Mouse (Mus musculus): ENCODE data around the gene Nek3.
"Not testable (repeated sequence)": the region's sequence is repeated elsewhere in the genome, so short reads cannot be mapped to it uniquely, and the experiment has no call there.

Nek3 gene

DNA sequence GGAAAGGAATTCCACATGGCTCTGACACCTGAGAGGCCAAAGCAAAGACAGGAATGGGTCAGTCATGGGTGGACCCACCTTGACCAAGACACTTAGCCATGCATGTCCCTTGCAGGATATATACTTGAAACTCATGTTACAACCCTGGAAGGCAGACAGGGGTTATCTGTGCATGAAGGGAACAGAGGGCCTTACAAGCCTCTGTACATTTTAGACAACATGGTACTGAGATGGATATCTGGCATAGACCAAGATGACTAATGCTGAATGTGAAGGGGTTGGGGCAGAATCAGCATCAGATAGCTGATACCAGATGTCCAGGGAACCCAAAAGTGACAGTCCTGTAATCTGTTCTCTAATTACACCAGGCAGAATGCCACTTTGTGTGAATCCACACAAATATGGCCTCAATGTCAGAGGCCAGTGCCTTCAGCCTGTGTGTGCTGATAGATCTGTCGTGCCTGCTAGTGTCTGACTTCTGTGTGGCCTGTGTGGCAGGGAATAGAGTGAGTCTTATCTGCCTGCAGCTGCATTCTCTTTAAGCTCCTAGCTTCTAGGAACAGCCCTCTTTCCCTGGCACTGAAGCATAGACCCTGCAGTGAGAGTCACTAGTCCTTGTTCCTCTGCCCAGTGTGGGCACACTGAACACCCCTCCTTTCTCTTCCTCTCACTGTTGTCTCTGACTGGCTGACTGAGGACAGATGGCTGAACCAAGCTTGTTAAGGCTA lies 22.3 kb downstream of the Nek3 start:
- DNase-seq (ENCODE audit: low read depth, low spot score): no peak

DNA sequence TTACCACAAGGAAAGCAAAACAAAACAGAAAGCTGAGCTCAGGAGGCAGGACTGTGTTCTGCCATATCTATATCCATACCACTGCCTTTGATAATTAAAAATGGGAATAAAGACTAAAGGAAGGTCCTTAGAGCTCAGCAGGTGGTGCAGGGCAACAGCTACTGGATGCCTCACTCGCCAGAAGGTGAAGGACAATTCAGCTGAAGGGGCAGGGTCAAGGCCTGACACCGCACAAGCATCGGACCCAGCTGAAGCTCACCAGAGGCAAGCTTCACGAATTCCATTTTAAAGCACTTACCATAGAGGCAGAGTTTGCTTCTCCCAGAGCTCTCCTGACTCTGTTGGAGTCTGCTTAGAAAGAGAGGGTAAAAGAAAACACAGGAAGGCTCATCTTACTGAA lies 23.6 kb downstream of the Nek3 start:
- no peak for DNase-seq (ENCODE audit: low read depth, low spot score)

DNA sequence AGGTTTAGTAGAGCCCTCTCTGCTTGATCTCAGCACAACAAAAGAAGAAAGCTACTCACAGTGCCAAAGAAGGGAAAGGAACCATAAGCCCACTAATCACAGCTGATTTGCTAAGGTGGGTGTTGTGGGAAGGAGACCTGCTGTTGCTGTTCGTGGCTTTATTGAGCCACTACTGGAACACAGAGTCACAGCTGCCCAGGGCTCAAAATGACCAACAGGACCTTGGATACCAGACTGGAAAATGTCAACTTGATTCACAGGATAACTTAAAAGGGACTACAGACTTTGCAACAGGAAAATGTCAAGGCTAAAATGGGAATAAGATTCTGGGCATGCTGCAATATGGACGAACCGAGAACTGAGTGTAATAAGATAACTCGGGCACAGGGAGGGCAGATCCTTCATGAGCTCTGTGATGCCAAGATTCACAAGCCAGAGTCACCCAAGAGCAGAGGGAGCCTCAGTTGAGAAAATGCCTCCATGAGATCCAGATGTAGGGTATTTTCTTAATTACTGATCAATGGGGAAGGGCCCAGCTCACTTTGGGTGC lies 24.3 kb downstream of the Nek3 start:
- no peak for DNase-seq (ENCODE audit: low read depth, low spot score)

DNA sequence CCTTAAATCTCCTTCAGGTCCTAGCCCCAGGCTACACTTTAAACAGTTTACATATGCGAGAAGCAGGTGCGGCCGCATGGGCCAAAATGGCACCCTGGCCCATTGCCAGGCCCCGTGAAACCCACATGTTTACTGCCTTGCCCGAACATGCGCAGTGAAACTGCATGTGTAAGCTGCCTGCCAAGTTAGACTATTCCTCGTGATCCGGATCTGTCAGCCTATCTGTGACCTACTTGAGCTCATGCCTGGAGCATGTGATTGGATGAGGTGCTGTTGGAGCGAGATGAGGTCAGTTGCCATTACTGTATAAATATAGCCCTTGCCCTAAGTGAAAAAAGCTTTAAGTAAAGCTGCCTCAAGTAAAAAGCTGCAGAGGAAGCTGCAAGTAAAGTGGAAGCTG lies 29.8 kb downstream of the Nek3 start:
- DNase-seq (ENCODE audit: low read depth, low spot score): not testable (repeated sequence)

DNA sequence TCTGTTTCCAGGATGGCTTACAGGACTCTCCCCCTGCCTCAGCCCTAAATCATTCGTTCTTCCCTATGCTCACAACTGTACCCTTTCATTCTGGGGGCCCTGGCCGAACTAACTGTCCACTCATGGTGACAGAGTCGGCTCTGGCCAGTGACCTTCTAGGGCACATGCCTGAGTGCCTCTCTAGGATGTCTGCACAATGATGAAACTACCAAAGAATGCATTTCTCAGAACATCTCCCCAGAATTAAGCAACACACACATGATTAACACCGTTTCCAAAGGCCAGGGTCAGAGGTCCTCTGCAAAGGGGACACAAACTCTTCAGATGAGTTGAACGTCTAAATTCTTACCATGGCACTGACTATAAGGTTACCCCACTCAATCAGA lies 31.5 kb downstream of the Nek3 start:
- DNase-seq (ENCODE audit: low read depth, low spot score): no peak

DNA sequence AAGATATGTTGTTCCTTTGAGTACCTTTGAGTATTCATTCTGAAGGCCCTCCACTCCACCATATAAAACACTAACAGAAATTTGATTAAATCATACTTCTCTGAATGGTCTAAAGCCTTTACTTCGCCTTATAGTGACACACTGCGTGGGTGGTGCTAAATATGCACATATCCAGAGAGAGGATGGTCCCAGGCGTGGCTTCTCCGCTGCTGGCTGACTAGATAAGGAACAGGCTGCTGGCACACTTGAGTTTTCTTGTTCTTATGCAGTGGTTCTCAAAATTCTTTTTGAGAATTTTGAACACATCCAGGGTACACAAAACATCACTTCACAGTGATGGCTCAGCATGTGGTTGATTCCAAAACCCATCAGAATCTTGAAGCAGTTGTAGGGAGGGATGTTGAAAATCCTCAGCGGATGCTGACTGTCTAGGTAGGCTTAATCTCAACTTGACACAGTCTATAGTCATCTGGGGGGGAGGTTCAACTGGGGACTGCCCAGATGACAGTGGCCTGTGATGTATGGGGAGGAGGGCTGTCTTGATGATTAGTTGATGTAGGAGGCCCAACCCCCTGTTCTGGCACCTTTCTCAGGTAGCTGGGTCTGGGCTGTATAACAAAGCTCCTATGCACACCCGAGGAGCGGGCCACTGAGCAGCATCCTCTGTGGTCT lies 32.0 kb downstream of the Nek3 start:
- no peak for DNase-seq (ENCODE audit: low read depth, low spot score)

DNA sequence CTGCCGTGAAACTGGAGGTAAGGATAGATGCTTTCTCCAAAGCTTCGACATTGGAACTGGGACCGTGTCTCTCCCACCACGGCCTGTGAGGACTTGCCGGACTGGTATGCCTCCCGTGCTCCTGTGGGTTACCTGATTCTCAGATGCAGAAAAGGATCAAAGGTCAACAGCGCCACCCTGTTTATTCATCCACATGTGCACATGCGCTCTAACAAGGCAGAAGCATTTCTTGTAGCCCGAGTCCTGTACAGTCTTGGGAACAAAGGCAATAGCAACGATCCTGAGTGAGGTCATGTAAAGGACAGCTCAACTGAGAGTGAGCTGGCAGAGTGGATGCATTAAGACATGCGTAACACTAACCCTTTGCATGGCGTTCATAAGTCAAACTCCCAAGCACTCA lies 34.2 kb downstream of the Nek3 start:
- DNase-seq (ENCODE audit: low read depth, low spot score): peak; percentile 12

DNA sequence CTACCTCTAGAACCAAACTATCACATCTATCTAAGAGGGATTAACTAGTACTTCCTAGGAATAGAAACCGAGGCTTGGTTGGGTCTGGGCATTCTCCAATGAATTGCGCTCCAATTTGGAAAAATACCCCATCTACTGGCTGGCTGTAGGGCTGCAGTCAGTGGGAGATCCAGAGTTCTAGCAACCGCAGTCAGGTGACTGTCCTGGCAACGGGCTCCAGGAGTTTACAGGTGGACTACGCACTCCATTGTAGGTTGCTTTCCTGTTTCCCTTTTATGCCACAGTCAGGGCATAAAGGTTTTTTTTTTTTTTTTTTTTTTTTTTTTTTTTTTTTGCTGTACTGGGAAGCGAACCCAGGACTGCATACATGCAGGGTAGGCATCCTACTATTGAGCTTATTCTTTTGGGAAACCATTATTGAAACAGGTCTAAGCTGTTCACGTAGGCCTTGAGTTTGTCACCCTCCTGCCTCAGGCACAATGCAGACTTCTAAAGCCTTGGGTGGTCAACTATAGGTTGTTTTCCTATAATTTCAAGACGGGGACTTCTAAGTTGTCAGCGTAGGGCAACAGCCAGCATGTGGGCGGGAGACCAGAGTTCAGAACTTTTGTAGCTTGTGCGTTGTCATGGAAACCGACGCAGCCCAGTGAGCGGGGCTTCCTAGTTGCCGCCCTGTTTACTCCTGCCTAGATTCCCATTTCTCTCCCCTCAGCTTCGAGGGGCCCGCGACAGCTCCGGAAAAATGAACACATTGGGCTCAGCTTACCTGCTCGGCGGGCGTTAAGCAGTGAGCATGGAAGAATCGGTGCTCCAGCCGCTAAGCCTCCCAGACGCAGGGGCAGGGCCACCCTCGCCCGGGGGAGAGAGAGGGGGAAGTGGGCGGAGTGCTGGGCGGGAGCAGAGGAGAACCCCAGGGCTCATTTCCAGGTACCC lies 41.7 kb downstream of the Nek3 start, which contains the start of gene Nek5:
TSS of gene Nek5 (minus strand) at position 834 of the 933 bp plus-strand sequence.
- DNase-seq (ENCODE audit: low read depth, low spot score): peak; percentile 90

DNA sequence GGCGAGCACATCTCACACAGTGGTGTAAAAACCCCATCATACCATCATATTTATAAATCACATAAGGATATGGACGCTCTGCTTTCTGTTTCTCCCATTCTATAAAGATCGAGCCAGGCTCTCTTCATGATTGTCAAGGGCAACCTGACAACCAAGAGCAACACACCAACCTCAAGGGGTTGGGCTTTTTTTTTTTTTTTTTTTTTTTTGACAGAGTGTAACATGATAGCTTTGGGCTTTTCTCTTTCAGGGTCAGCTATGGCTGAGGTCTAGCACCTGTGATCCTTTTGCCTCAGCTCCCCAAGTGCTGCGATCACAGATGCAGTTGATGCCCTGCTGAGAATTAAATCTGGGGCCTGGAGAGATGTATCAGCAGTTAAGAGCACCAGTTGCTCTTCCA lies 59.2 kb downstream of the Nek3 start:
- no peak for DNase-seq (ENCODE audit: low read depth, low spot score)

DNA sequence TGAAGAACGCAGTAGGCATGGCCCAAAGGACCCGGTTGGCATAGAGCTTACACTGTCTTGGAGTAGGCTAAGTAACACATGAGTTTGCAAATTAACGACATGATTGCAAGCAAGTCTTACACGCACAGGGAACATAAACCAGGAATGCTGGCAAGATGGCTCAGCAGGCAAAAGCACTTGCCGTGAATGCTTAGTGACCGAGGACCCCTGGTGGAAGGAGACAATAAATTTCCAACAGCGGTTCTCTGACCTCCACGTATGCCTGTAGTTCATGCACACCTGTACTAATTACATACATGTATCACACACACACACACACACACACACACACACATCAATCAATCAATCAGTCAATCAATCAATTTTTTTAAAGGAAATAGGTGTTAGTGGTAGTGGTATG lies 74.7 kb downstream of the Nek3 start:
- peak; percentile 42 for DNase-seq (ENCODE audit: low read depth, low spot score)

DNA sequence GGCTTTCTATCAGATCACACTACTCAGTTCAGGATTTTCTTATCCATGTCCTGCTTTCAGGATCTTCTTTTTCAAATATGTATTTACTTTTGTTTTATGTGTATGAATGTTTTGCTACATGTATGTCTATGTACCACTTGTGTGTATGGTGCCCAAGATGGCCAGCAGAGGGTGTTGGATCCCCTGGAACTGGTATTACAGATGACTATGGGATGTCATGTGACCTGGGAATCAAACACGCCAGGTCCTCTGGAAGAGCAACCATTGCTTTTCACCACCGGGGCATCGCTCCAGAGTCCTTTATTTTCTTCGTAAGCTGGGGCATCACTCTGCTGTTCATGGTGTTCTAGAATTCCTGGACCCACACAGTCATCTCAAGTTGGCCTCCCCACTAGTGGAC lies 77.0 kb downstream of the Nek3 start:
- peak; percentile 58 for DNase-seq (ENCODE audit: low read depth, low spot score)

DNA sequence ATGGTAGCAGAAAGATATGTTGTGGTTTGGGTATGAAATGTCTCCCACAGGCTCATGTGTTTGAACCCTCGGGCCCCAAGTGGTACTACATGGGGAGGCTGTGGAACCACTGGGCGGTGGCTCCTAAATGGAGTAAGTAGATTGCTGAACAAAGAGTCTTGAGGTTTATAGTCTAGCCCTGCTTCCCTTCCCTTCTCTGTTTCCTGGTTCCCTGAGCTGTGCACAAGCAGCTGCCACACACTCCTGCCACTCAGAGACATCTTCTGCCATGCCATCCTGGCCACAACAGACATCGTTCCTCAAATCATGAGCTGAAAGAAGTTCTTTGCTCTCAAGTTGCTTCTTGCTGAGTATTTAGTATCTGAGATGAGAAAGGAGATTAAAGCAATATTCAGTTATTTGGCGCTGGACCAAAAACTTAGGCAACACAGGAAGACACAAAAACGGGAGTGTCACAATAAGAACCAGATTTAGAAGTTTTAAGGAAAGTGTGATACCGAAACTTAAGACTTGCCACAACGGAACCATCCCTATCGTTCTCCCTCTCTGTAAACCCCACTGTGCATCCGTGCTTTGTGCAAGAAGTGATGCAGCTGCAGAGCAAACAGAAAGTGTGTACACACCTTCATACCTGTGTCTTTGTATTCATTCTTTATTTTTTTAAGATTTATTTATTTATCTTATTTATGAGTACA lies 86.8 kb downstream of the Nek3 start:
- no peak for DNase-seq (ENCODE audit: low read depth, low spot score)

Measured in ZHBTc4 (cell line).